Mouse (Mus musculus): ENCODE results near the gene 9630041A04Rik. TPM values are rescaled to one million over a fixed set of nuclear protein-coding genes. Genes with fewer than 3 reads are reported as not detected.

9630041A04Rik gene
- total and polyA plus RNA-seq, 3 experiments = not detected

DNA sequence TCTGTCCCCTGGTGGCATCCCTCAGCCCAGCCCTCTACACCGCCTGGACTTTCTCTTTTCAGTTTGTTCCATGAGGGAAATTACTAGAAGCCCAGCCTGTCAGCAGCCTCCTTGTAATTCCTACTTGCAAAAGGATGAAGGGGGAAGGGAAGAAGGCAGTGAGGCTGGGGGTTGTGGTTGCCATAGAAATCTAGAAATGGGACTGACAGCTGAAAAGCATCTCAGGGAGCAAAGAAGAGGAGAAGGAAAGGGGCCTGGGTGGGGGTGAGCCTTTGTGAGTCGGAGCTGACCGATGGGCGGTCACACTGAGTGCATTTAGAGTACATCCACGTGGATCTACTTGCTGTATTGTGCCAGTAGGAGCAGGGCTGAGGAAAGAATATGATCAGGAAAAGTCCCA is 47.2 kb downstream of the 9630041A04Rik start:
- in situ Hi-C loops (cut with MboI; ENCODE audit: low pct_ligation_motif_present, low pct_unique_long_range_greater_than_20kb, low sequenced_read_pairs) = no loop called here
- no peak overlapping the region for H3K4me3 ChIP-seq (replicated peaks in 1 of 3; ENCODE audit: low read depth in 2 of 3, low read length in 2 of 3, poor library complexity in 1 of 3)
- no peaks in the 10 kb centered on the region for H3K27me3 ChIP-seq (replicated peaks)
- TF ChIP-seq MAFK (IDR thresholded peaks at IDR 0.05; ENCODE audit: insufficient replicate concordance, low read length) (no peak), TCF12 (IDR thresholded peaks at IDR 0.05; ENCODE audit: low read depth, low read length) (no peak), JUN (IDR thresholded peaks at IDR 0.05; ENCODE audit: insufficient read depth, low read depth, low read length) (no peak), ZNF384 (IDR thresholded peaks at IDR 0.05; ENCODE audit: low read depth, low read length) (no peak), BHLHE40 (IDR thresholded peaks at IDR 0.05; ENCODE audit: low read depth, low read length) (no peak), SIN3A (IDR thresholded peaks at IDR 0.05; ENCODE audit: low read length) (no peak), HCFC1 (IDR thresholded peaks at IDR 0.05; ENCODE audit: low read depth, low read length) (no peak), E2F4 (IDR thresholded peaks at IDR 0.05; ENCODE audit: insufficient replicate concordance, low read depth, low read length) (no peak), NELFE (IDR thresholded peaks at IDR 0.05; ENCODE audit: low read depth, low read length) (no peak), USF2 (conservative IDR thresholded peaks at IDR 0.05; ENCODE audit: low read depth, low read length) (no peak), POLR2A (IDR thresholded peaks at IDR 0.05; ENCODE audit: low read depth, low read length) (no peak)
- dilution Hi-C loops (cut with MboI; ENCODE audit: extremely low pct_ligation_motif_present, extremely low pct_unique_long_range_greater_than_20kb, low sequenced_read_pairs) = no loop called here
- no peak overlapping the region for H3K27ac ChIP-seq (ENCODE audit: insufficient read depth, low read depth)
- H3K36me3 ChIP-seq (replicated peaks in 1 of 2; ENCODE audit: control insufficient read depth in 1 of 2, insufficient read depth in 1 of 2, low read length in 1 of 2) = no peaks in the 10 kb centered on the region
- H3K79me2 ChIP-seq (replicated peaks; ENCODE audit: control insufficient read depth, extremely low read depth, insufficient read depth, poor library complexity, severe bottlenecking) = no peaks in the 10 kb centered on the region
- no peak overlapping the region for H3K9ac ChIP-seq (ENCODE audit: insufficient read depth, low read depth)
- no peak for DNase-seq (ENCODE audit: extremely low read depth)
- no peak overlapping the region for H3K4me2 ChIP-seq (ENCODE audit: insufficient read depth, low read depth, poor library complexity, severe bottlenecking)
- H3K9me3 ChIP-seq (replicated peaks; ENCODE audit: low read length) = peaks cover 70% of the 10 kb centered on the region
- no peaks in the 10 kb centered on the region for H3K4me1 ChIP-seq (ENCODE audit: control insufficient read depth in 1 of 2, insufficient read depth in 2 of 2)

- Histone ChIP-seq H3K27me3 (replicated peaks) (no peaks in the 10 kb centered on the region), H3K4me2 (ENCODE audit: insufficient read depth, low read depth, poor library complexity, severe bottlenecking) (no peak overlapping the region), H3K79me2 (replicated peaks; ENCODE audit: control insufficient read depth, extremely low read depth, insufficient read depth, poor library complexity, severe bottlenecking) (no peaks in the 10 kb centered on the region), H3K4me1 (ENCODE audit: control insufficient read depth in 1 of 2, insufficient read depth in 2 of 2) (no peaks in the 10 kb centered on the region), H3K9me3 (replicated peaks; ENCODE audit: low read length) (peaks cover 76% of the 10 kb centered on the region), H3K27ac (ENCODE audit: insufficient read depth, low read depth) (no peak overlapping the region), H3K36me3 (replicated peaks in 1 of 2; ENCODE audit: control insufficient read depth in 1 of 2, insufficient read depth in 1 of 2, low read length in 1 of 2) (no peaks in the 10 kb centered on the region), H3K9ac (ENCODE audit: insufficient read depth, low read depth) (no peak overlapping the region), H3K4me3 (replicated peaks in 1 of 3; ENCODE audit: low read depth in 2 of 3, low read length in 2 of 3, poor library complexity in 1 of 3) (no peak overlapping the region)
- dilution Hi-C loops (cut with MboI; ENCODE audit: extremely low pct_ligation_motif_present, extremely low pct_unique_long_range_greater_than_20kb, low sequenced_read_pairs) = no loop called here
- in situ Hi-C loops (cut with MboI; ENCODE audit: low pct_ligation_motif_present, low pct_unique_long_range_greater_than_20kb, low sequenced_read_pairs) = no loop called here
- no peak for DNase-seq (ENCODE audit: extremely low read depth)
- no peak for TF ChIP-seq HCFC1 (IDR thresholded peaks at IDR 0.05; ENCODE audit: low read depth, low read length)
- TF ChIP-seq UBTF (IDR thresholded peaks at IDR 0.05; ENCODE audit: low read depth, low read length) = no peak
- TF ChIP-seq TBP (conservative IDR thresholded peaks at IDR 0.05; ENCODE audit: low read depth, low read length) = no peak
- TF ChIP-seq MYC (IDR thresholded peaks at IDR 0.05; ENCODE audit: low read depth, low read length) = no peak
- no peak for TF ChIP-seq USF1 (IDR thresholded peaks at IDR 0.05; ENCODE audit: low read depth, low read length)
- TF ChIP-seq JUND (conservative IDR thresholded peaks at IDR 0.05; ENCODE audit: low read depth, low read length) = no peak
- no peak for TF ChIP-seq NRF1 (IDR thresholded peaks at IDR 0.05; ENCODE audit: low read depth, low read length)
- TF ChIP-seq POLR2A (IDR thresholded peaks at IDR 0.05; ENCODE audit: low read depth, low read length) = no peak
- no peak for TF ChIP-seq MAZ (IDR thresholded peaks at IDR 0.05; ENCODE audit: low read depth, low read length)
- TF ChIP-seq TCF12 (IDR thresholded peaks at IDR 0.05; ENCODE audit: low read depth, low read length) = no peak
- no peak for TF ChIP-seq SMC3 (IDR thresholded peaks at IDR 0.05; ENCODE audit: low read depth, low read length)
- no peak for TF ChIP-seq SIN3A (IDR thresholded peaks at IDR 0.05; ENCODE audit: low read length)
- no peak for TF ChIP-seq CHD1 (IDR thresholded peaks at IDR 0.05; ENCODE audit: low read depth, low read length)
- no peak for TF ChIP-seq PAX5 (IDR thresholded peaks at IDR 0.05; ENCODE audit: low read length)
- no peak for TF ChIP-seq KAT2A (IDR thresholded peaks at IDR 0.05; ENCODE audit: insufficient replicate concordance, low read length)
- no peak for TF ChIP-seq CHD2 (IDR thresholded peaks at IDR 0.05; ENCODE audit: low read length)
- no peak for TF ChIP-seq ZMIZ1 (IDR thresholded peaks at IDR 0.05; ENCODE audit: low read depth, low read length)
- no peak for TF ChIP-seq MEF2A (IDR thresholded peaks at IDR 0.05; ENCODE audit: borderline replicate concordance, low read depth, low read length)
- no peak for TF ChIP-seq IRF4 (IDR thresholded peaks at IDR 0.05; ENCODE audit: low read depth, low read length)
- no peak for TF ChIP-seq MAFK (IDR thresholded peaks at IDR 0.05; ENCODE audit: insufficient replicate concordance, low read length)
These were observed 47.9 kb downstream of the 9630041A04Rik start for GRCm38 (mm10) chr9:101909491-101909890.
